Mouse (Mus musculus) testis, postnatal 10 days (tissue): ENCODE results near the gene Pou3f1.
"Not testable (repeated sequence)": the region's sequence is repeated elsewhere in the genome, so short reads cannot be mapped to it uniquely, and the experiment has no call there.

Source experiments
- DNase-seq: peaks from one replicate; pipeline ENCODE4 v3.0.0; 2021; ENCODE audit warnings: low spot score

Pou3f1 gene

GRCm38 (mm10) chr4:124691455-124691854, 34.8 kb downstream of the Pou3f1 start:
- peak; percentile 23 for DNase-seq

- DNase-seq, result no peak
These were observed 35.8 kb downstream of the Pou3f1 start for GRCm38 (mm10) chr4:124692416-124692861.

- DNase-seq, result peak; percentile 84
These were observed 36.7 kb downstream of the Pou3f1 start, which contains the start of gene Utp11 for GRCm38 (mm10) chr4:124693135-124693894. Gene Utp11 (minus strand): TSS chr4:124693600.

GRCm38 (mm10) chr4:124694572-124694971, 38.0 kb downstream of the Pou3f1 start:
- DNase-seq, result no peak

GRCm38 (mm10) chr4:124695786-124696516, 39.3 kb downstream of the Pou3f1 start:
- no peak for DNase-seq

GRCm38 (mm10) chr4:124699791-124700190, 43.2 kb downstream of the Pou3f1 start:
- DNase-seq, result no peak

GRCm38 (mm10) chr4:124700248-124700971, 43.8 kb downstream of the Pou3f1 start, which contains the start of gene Fhl3:
Gene Fhl3 (plus strand): TSS chr4:124700701.
- peak; percentile 84 for DNase-seq

- peak; percentile 51 for DNase-seq
These were observed 44.6 kb downstream of the Pou3f1 start for GRCm38 (mm10) chr4:124701052-124701845.

- no peak for DNase-seq
These were observed 45.3 kb downstream of the Pou3f1 start for GRCm38 (mm10) chr4:124701916-124702315.

- no peak for DNase-seq
These were observed 46.8 kb downstream of the Pou3f1 start for GRCm38 (mm10) chr4:124703406-124703805.

- DNase-seq, result no peak
These were observed 47.5 kb downstream of the Pou3f1 start for GRCm38 (mm10) chr4:124703881-124704796.

GRCm38 (mm10) chr4:124704797-124705474, 48.3 kb downstream of the Pou3f1 start:
- peak; percentile 47 for DNase-seq

GRCm38 (mm10) chr4:124705661-124706269, 49.2 kb downstream of the Pou3f1 start:
- no peak for DNase-seq

- peak; percentile 51 for DNase-seq
These were observed 51.0 kb downstream of the Pou3f1 start for GRCm38 (mm10) chr4:124707381-124708199.

- not testable (repeated sequence) for DNase-seq
These were observed 51.6 kb downstream of the Pou3f1 start for GRCm38 (mm10) chr4:124708200-124708517.

GRCm38 (mm10) chr4:124708518-124709477, 52.2 kb downstream of the Pou3f1 start:
- DNase-seq, result peak; percentile 93

GRCm38 (mm10) chr4:124709961-124710446, 53.4 kb downstream of the Pou3f1 start:
- peak; percentile 59 for DNase-seq
